Mouse (Mus musculus) ES-E14 (cell line): ENCODE measurements around the gene Mob3b. TPM values are rescaled to one million over a fixed set of nuclear protein-coding genes. Genes with fewer than 3 reads are reported as not detected.

ENCODE experiments used
- DNase-seq: peaks from one replicate; pipeline ENCODE4 v3.0.0-alpha.2; 2013; ENCODE audit warnings: low read depth, low spot score
- H3K27ac ChIP-seq: 2 replicates; pipeline ENCODE4 v1.5.1; 2012; ENCODE audit warnings: low read depth, mild to moderate bottlenecking, low read length, moderate library complexity, mixed read lengths; ENCODE audit not compliant: poor library complexity, insufficient read depth, severe bottlenecking
- H3K36me3 ChIP-seq: 2 replicates; pipeline ENCODE4 v1.6.1; 2012; ENCODE audit warnings: mild to moderate bottlenecking, low read length, moderate library complexity, mixed read lengths; ENCODE audit not compliant: control insufficient read depth, poor library complexity, insufficient read depth, severe bottlenecking
- H3K4me1 ChIP-seq, 2 experiments: fragments of 150-350 bp in 1 of 2; sonication (generic) in 1 of 2; 2 replicates each; pipeline ENCODE4 v1.6.1; 2012; ENCODE audit warnings: low read length in 2 of 2, mild to moderate bottlenecking in 1 of 2, mixed read lengths in 1 of 2; ENCODE audit not compliant: control insufficient read depth in 2 of 2, insufficient read depth in 2 of 2, poor library complexity in 1 of 2
- H3K4me3 ChIP-seq, 2 experiments: fragments of 150-350 bp in 1 of 2; sonication (generic) in 1 of 2; 2 replicates each; pipeline ENCODE4 v1.5.1; 2012; ENCODE audit warnings: low read length in 2 of 2, low read depth in 1 of 2, mild to moderate bottlenecking in 1 of 2, mixed read lengths in 1 of 2; ENCODE audit not compliant: insufficient read depth in 1 of 2, poor library complexity in 1 of 2, severe bottlenecking in 1 of 2
- H3K9ac ChIP-seq: 2 replicates; pipeline ENCODE4 v1.6.1; 2012; ENCODE audit warnings: low read depth, mild to moderate bottlenecking, low read length, mixed read lengths; ENCODE audit not compliant: poor library complexity, insufficient read depth, severe bottlenecking
- H3K9me3 ChIP-seq: fragments of 150-350 bp; sonication (generic); 2 replicates; pipeline ENCODE4 v1.6.1; 2012; ENCODE audit warnings: low read depth, mild to moderate bottlenecking, low read length; ENCODE audit not compliant: control insufficient read depth, insufficient read depth
- CHD2 ChIP-seq: IDR thresholded peaks from 2 replicates; pipeline ENCODE4 v1.6.1; 2014; ENCODE audit warnings: mild to moderate bottlenecking, low read depth, low read length, inconsistent platforms
- HCFC1 ChIP-seq: IDR thresholded peaks from 2 replicates; pipeline ENCODE4 v1.6.1; 2012; ENCODE audit warnings: low read length, inconsistent platforms, borderline replicate concordance; ENCODE audit not compliant: insufficient read depth
- MAFK ChIP-seq: IDR thresholded peaks from 2 replicates; pipeline ENCODE4 v1.6.1; 2014; ENCODE audit warnings: mild to moderate bottlenecking, low read depth, low read length, inconsistent platforms; ENCODE audit not compliant: insufficient read depth
- ZC3H11A ChIP-seq: IDR thresholded peaks from 2 replicates; pipeline ENCODE4 v1.6.1; 2012; ENCODE audit warnings: low read depth, mild to moderate bottlenecking, inconsistent platforms, low read length, borderline replicate concordance
- ZNF384 ChIP-seq: IDR thresholded peaks from 2 replicates; pipeline ENCODE4 v1.6.1; 2012; ENCODE audit warnings: low read depth, low read length, inconsistent platforms
- in situ Hi-C, 2 experiments: fragments of 600-800 bp; cut with MboI; formaldehyde crosslinking; loops; one replicate each; pipeline ENCODE4 v1.15.1; 2025; ENCODE audit warnings: low sequenced_read_pairs in 2 of 2, inconsistent platforms in 1 of 2; ENCODE audit not compliant: unreplicated experiment in 2 of 2
- total RNA-seq: library from RNA; depleted of rRNA; stranded (reverse); fragments of 300-350 nt; gene quantifications from 2 replicates; pipeline ENCODE4 v1.2.3, GENCODE M21; 2012

Gene Mob3b
- total RNA-seq, 1 experiment, result 8.3 TPM

- peak overlapping the region; percentile 86; the same call in 1 of the 2 replicates for H3K27ac ChIP-seq
- peaks cover 11 to 14% of the 10 kb centered on the region in 2 experiments; a peak in 3 of 4 replicates for H3K4me1 ChIP-seq
- DNase-seq, result no peak
- no peak for TF ChIP-seq MAFK
- no peak for TF ChIP-seq ZNF384
- no peak for TF ChIP-seq HCFC1
- no peak for TF ChIP-seq CHD2
- TF ChIP-seq ZC3H11A, result no peak
- no peak overlapping the region for H3K9ac ChIP-seq
- in situ Hi-C loops, result no loop called here
- no peak overlapping the region for H3K4me3 ChIP-seq
- H3K36me3 ChIP-seq, result no peaks in the 10 kb centered on the region
- no peaks in the 10 kb centered on the region for H3K9me3 ChIP-seq
Observed at GRCm38 (mm10) chr4:34912171-34912570, 245.1 kb downstream of the Mob3b start.

DNA sequence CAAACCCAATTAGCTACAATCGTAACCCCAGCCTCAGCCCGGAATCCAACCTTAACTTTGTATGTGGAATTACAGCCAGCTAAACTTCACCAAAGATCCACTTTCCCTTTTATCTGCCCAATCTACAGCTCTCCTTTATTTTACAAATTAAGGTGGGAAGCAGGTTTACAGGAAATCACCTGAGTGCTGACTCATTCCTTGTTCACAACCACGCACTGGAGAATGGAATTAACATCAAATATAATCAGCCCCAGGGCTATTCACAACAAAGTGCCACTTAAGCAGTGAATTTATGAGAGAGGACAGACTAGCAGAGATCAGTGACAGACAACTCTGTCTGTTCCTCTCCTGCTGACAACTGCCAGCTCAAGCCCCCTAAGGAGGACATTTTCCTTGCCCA, 245.9 kb downstream of the Mob3b start:
- Histone ChIP-seq H3K9ac (peak overlapping the region; percentile 44; the same call in 1 of the 2 replicates), H3K4me1 (peaks cover 11 to 14% of the 10 kb centered on the region in 2 experiments; a peak in 3 of 4 replicates), H3K4me3 (peak overlapping the region; percentile 8 to 29; a peak in 3 of 4 replicates), H3K9me3 (no peaks in the 10 kb centered on the region), H3K36me3 (no peaks in the 10 kb centered on the region), H3K27ac (peak overlapping the region; percentile 86)
- peak; percentile 54 for DNase-seq
- in situ Hi-C loops, result no loop called here
- no peak for TF ChIP-seq ZNF384
- TF ChIP-seq MAFK, result peak; percentile 86
- TF ChIP-seq ZC3H11A, result no peak
- no peak for TF ChIP-seq HCFC1

DNA sequence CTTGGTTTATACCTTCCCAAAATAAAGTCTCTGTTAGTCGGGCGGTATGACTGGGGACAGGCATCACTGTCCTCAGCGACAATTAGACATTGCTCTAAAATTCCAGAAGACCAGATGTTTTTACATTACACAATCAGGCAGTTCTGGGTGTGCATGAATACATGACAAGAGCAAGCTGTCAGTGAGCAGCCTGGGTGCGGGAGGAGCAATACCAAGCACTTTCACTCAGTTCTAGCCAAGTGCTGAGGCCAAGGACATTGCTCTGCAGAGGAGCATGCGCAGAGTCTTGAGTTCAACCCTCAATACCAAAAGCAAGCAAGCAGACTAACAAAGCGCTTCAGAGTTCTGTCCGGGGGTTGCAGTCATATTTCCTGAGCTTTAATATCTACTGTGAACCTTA, 249.2 kb downstream of the Mob3b start:
- no peak for TF ChIP-seq ZNF384
- no peak for TF ChIP-seq MAFK
- no peak for DNase-seq
- Histone ChIP-seq H3K27ac (no peak overlapping the region), H3K36me3 (no peaks in the 10 kb centered on the region), H3K4me3 (no peak overlapping the region), H3K4me1 (peaks cover 13 to 20% of the 10 kb centered on the region in 2 experiments; a peak in 3 of 4 replicates), H3K9ac (no peak overlapping the region), H3K9me3 (no peaks in the 10 kb centered on the region)
- in situ Hi-C loops, result no loop called here

GRCm38 (mm10) chr4:34907026-34907425, 250.3 kb downstream of the Mob3b start:
- H3K4me3 ChIP-seq, result peak overlapping the region in 1 of 2 experiments; percentile 24; a peak in 2 of 4 replicates
- 0 out of 2 replicates have a peak overlapping the region, but pooled peaks have one; percentile 2 for H3K9ac ChIP-seq
- H3K9me3 ChIP-seq, result no peaks in the 10 kb centered on the region
- H3K36me3 ChIP-seq, result no peaks in the 10 kb centered on the region
- TF ChIP-seq ZC3H11A (no peak), ZNF384 (no peak), MAFK (no peak), CHD2 (no peak), HCFC1 (no peak)
- no peak overlapping the region; the same call in 1 of the 2 replicates for H3K27ac ChIP-seq
- no peak for DNase-seq
- H3K4me1 ChIP-seq, result peaks cover 8 to 17% of the 10 kb centered on the region in 2 experiments; a peak in 3 of 4 replicates
- in situ Hi-C loops, result no loop called here

DNA sequence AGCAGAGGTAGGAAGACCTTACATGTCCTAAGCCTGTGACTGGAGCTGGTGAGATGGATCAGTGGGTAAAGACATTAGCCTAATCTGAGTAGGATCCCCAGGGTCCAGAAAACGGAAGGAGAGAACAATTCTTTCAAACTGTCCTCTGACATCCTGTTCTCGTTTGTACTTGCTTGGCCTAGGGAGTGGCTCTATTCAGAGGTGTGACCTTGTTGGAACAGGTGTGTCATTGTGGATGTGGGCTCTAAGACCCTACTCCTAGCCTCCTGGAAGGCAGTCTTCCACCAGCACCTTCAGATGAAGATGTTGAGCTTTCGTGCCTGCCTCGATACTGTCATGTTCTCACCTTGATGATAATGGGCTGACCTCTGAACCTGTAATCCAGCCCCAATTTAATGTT, 251.1 kb downstream of the Mob3b start:
- in situ Hi-C loops, result no loop called here
- Histone ChIP-seq H3K4me3 (no peak overlapping the region), H3K36me3 (no peaks in the 10 kb centered on the region), H3K9ac (no peak overlapping the region), H3K9me3 (no peaks in the 10 kb centered on the region), H3K27ac (no peak overlapping the region), H3K4me1 (peaks cover 5 to 16% of the 10 kb centered on the region in 2 experiments; a peak in 3 of 4 replicates)
- TF ChIP-seq ZC3H11A (no peak), MAFK (no peak), CHD2 (no peak), ZNF384 (no peak), HCFC1 (no peak)
- no peak for DNase-seq
